Mouse (Mus musculus) megakaryocyte, embryonic 14.5 days (primary cell): Measurements from ENCODE around the gene Sh3bp4.

Experiments used
- FLI1 ChIP-seq: IDR thresholded peaks from 2 replicates; pipeline ENCODE4 v1.6.1; 2012; ENCODE audit warnings: low read length, inconsistent platforms, mixed read lengths
- GATA1 ChIP-seq: IDR thresholded peaks from 3 replicates; pipeline ENCODE4 v1.6.1; 2012; ENCODE audit warnings: mixed read lengths, low read length, inconsistent platforms, borderline replicate concordance

DNA sequence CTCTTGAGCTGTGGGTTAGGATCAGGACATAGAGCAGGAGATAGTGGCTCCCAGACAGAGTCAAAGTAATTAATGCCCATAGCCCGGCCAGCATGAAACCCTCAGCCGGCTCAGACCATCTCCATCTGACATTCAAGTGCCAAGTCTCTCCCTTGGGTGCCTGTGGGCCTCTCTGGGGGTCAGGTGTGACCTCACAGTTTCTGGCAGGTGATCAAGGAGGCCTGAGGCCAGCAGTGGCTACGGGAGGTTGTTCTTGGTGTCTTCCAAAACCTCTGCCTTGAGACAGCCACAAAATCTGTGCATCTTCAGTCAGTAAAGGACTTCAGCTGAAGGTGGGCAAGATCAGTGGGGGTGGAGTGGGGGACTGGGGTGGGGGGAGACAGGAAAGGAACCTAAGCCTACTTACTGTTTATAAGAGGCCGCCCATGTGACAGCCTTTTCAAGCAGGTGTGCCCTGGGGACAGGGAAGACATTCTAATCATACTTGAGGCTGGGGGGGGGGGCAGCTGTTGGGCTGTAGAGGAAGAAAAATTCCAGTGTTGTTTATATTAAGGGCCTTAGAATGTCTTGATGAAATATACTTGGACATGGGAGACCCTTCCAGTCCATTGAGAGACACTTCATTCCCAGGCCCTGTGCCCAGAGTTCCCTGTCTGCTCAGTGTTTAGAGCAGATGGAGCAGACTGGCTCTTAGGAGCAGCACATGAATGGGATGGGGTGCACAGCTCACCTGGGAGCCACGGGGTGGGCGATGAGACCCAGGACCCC, 40.7 kb downstream of the Sh3bp4 start:
- TF ChIP-seq GATA1 (no peak), FLI1 (no peak)
